Mouse (Mus musculus): Measurements from ENCODE around the gene Stard13.

DNA sequence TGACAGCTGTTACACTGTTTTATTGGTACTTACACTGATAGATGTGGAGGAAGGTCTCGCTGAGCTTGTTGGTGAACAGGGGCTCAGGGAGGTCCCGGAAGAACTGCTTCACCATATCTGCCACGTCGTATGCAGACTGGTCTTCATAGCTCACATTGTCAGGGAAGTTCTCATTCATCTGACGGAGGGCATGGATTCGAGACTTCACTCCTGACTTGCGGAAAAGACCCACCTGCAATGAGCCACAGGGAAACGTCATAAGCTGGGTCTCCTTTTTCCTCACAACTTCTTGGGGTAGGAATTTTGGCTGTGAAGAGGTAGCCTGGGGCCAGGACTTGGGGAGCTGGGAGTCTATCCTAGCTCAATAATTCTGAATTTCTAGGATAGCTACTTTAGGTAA, 181.3 kb downstream of the Stard13 start:
- TF ChIP-seq POLR2A (IDR thresholded peaks at IDR 0.05; ENCODE audit: control insufficient read depth, extremely low read depth, insufficient read depth, low read length, poor library complexity) (no peak), CTCF (IDR thresholded peaks at IDR 0.05; ENCODE audit: borderline replicate concordance, control insufficient read depth, extremely low read depth, insufficient read depth, low read length, poor library complexity) (no peak)

All from thymus, adult 2 months (tissue).